Mouse (Mus musculus): ENCODE results near the gene Cyb561d2. TPM values are rescaled to one million over a fixed set of nuclear protein-coding genes. Genes with fewer than 3 reads are reported as not detected.

The Cyb561d2 gene
- polyA plus RNA-seq, 1 experiment from 2014 or later, result 14.7 TPM

DNA sequence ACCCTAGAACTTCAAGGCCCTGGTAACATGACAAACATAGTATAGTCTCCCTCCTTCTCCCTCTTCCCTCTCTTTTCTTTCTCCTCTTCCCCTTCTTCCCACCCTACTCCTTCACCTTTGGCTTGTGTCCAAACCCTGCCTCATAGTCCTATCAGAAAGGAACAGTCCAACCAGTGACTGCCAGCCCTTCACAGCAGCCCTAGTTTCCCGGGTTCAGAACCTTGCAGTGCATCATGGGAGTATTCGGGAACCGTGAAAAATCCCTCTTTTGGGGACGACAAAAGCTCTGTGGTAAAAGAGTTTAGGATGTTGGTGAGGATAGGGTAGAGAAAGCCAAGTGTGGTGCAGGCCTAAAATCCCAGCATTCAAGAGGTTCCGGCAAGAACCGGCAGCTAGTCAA is 21.7 kb downstream of the Cyb561d2 start:
- no peak overlapping the region for H3K4me3 ChIP-seq
- no peak for ATAC-seq (replicated peaks; ENCODE audit: insufficient number of reproducible peaks, insufficient read depth, low FRiP score, low read depth)
- no peak overlapping the region for H3K9ac ChIP-seq
- no peak overlapping the region for H3K27ac ChIP-seq
- H3K36me3 ChIP-seq, result no peaks in the 10 kb centered on the region
- peaks cover 10% of the 10 kb centered on the region for H3K27me3 ChIP-seq
- H3K4me2 ChIP-seq, result no peak overlapping the region
- 62% methylated on average over 6 of the region's 6 CpGs for WGBS
- H3K4me1 ChIP-seq (replicated peaks), result peaks cover 14% of the 10 kb centered on the region
- H3K9me3 ChIP-seq (replicated peaks), result no peaks in the 10 kb centered on the region

DNA sequence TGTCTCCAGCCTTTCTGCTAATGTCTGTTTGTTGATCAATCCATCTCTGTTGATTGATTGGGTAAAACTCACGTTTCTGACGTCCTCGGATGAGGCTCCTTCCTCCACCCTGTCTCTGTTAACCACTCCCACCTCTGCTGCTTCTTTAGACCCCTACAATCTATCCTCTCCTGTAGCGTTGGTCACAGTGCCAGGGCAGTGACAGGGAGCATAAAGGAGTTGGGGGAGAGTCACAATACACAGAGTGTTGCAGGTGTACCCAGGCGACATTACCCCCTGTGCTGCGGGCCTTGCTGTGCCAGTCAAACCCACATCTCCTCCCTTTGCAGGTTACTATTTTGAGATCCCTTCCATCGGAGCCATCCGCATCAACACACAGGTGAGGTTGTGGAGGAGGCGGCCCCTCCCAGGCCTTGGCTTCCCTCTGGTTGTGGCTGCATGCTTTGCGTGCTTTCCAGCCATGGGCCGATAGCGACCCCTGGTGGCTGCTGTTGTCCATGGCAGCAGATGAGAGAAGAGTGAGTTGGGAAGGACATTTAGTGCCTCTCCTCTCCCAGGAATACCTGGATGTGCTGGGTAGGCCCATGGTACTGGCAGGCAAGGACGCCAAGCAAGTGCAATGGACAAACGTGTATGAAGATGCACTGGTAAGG is 27.6 kb downstream of the Cyb561d2 start:
- no peaks in the 10 kb centered on the region for H3K36me3 ChIP-seq
- H3K9me3 ChIP-seq (replicated peaks), result no peaks in the 10 kb centered on the region
- peaks cover 11% of the 10 kb centered on the region; the same call in 1 of the 2 replicates for H3K27me3 ChIP-seq
- no peak for ATAC-seq (replicated peaks; ENCODE audit: insufficient number of reproducible peaks, insufficient read depth, low FRiP score, low read depth)
- peaks cover 6% of the 10 kb centered on the region; the same call in 1 of the 2 replicates for H3K4me1 ChIP-seq (replicated peaks)
- WGBS, result 24% methylated on average over 14 of the region's 14 CpGs
- no peak overlapping the region for H3K27ac ChIP-seq
- H3K4me3 ChIP-seq, result no peak overlapping the region
- H3K9ac ChIP-seq, result no peak overlapping the region
- no peak overlapping the region for H3K4me2 ChIP-seq

DNA sequence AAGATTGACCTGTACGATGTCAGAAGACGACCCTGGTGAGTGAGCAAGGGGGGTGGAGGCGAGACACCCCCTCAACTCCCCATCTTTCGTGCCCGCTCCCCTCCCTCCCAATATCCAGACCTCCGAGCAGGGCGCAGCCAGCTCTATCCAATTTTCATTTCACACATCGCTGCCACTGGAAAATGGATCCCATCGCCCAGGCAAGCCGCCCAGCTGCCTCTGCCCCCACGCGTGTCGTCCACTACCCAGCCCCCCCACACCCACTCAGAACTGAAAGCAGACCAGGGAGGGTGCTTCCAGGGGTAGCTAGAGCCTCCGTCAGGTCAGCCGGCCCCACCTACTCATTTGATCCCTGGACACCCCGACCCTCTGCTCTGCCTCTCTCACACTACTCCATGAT is 29.7 kb downstream of the Cyb561d2 start:
- peaks cover 12% of the 10 kb centered on the region for H3K4me1 ChIP-seq (replicated peaks)
- H3K9ac ChIP-seq, result no peak overlapping the region
- WGBS, result 81% methylated on average over 16 of the region's 16 CpGs
- ATAC-seq (replicated peaks; ENCODE audit: insufficient number of reproducible peaks, insufficient read depth, low FRiP score, low read depth), result no peak
- no peaks in the 10 kb centered on the region for H3K9me3 ChIP-seq (replicated peaks)
- H3K4me2 ChIP-seq, result no peak overlapping the region
- no peak overlapping the region for H3K27ac ChIP-seq
- peaks cover 11% of the 10 kb centered on the region; the same call in 1 of the 2 replicates for H3K27me3 ChIP-seq
- no peak overlapping the region for H3K4me3 ChIP-seq
- H3K36me3 ChIP-seq, result no peaks in the 10 kb centered on the region

DNA sequence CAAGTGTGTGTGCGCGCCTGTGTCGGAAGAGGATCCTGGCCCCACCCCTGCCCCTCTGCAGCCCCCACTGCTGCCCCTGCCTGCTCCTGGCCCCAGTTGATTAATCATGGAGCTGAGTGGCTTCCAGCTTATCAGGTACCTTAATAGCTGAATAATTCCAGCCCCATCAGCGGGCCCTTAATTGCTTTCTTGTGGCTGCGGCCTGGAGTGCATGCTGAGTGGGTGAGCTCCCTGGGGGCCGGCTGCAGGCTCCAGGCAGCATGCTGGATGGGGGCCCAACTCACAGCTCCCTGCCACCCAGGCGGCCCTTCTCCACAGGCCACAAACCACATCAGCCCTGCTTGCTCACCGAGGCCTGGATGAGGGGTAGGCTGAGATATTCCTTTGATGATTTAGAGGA is 30.6 kb downstream of the Cyb561d2 start:
- WGBS, result 45% methylated on average over 8 of the region's 8 CpGs
- H3K9me3 ChIP-seq (replicated peaks), result no peaks in the 10 kb centered on the region
- peaks cover 12% of the 10 kb centered on the region for H3K4me1 ChIP-seq (replicated peaks)
- H3K4me3 ChIP-seq, result no peak overlapping the region
- H3K27ac ChIP-seq, result no peak overlapping the region
- ATAC-seq (replicated peaks; ENCODE audit: insufficient number of reproducible peaks, insufficient read depth, low FRiP score, low read depth), result no peak
- no peak overlapping the region for H3K4me2 ChIP-seq
- no peak overlapping the region for H3K9ac ChIP-seq
- H3K36me3 ChIP-seq, result no peaks in the 10 kb centered on the region
- peaks cover 11% of the 10 kb centered on the region; the same call in 1 of the 2 replicates for H3K27me3 ChIP-seq

DNA sequence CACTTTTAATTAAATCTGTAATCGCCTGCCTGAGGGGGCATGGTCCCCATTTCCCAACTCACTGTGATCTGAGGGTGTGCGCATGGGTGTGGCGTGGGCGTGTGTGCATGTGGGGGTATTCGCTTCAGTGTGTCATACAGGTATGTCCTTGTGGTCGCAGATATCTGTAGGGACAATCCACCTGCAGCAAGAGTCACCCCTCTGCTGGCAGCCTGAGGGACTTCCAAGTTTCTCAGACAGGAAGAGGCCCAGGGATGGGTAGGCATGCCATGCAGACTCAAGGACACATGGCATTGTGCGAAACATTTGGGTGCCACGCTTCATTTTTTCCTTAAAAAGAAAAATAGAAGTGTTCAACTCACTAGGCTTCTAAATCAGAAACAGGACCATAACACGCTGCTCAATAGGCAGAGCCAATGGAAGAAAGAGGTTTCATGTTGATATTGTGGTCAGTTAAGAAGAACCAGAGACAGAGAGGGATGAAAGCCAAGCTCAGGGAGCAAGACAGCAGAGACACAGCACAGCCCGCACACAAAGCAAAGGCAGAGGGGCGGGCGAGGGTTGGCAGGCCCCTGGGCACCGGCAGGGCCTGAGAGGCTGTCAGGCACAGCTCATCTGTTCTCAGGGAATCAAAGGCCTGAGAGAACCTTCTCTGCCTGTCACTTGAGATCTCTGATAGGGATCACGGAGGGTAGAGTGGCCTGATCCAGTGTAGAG is 31.5 kb downstream of the Cyb561d2 start:
- Histone ChIP-seq H3K4me2 (no peak overlapping the region), H3K9ac (no peak overlapping the region), H3K9me3 (replicated peaks) (no peaks in the 10 kb centered on the region), H3K27ac (no peak overlapping the region), H3K4me3 (no peak overlapping the region), H3K27me3 (peaks cover 11% of the 10 kb centered on the region; the same call in 1 of the 2 replicates), H3K4me1 (replicated peaks) (peaks cover 12% of the 10 kb centered on the region), H3K36me3 (no peaks in the 10 kb centered on the region)
- WGBS, result 83% methylated on average over 14 of the region's 14 CpGs
- no peak for ATAC-seq (replicated peaks; ENCODE audit: insufficient number of reproducible peaks, insufficient read depth, low FRiP score, low read depth)

DNA sequence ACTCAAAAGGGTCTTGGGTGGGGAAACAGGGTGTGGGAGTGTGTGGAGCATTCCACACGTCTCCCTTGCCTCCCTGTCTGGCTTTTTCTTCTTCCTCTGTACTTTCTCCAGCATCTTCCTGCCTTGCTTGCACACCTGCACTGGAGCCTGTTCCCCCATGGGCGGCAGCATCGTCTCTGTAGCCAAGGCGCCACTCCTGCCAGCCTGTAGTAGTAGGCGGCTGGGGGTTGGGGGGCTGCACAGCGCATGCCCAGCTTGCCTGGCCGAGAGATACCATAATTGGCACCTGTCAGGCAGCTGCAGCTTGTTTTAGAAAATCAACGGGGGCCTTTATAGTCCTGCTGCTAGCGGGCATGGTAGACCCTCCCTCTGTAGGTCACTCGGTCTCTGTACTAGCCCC is 33.7 kb downstream of the Cyb561d2 start:
- WGBS, result 55% methylated on average over 10 of the region's 10 CpGs
- peaks cover 12% of the 10 kb centered on the region for H3K4me1 ChIP-seq (replicated peaks)
- ATAC-seq (replicated peaks; ENCODE audit: insufficient number of reproducible peaks, insufficient read depth, low FRiP score, low read depth), result no peak

DNA sequence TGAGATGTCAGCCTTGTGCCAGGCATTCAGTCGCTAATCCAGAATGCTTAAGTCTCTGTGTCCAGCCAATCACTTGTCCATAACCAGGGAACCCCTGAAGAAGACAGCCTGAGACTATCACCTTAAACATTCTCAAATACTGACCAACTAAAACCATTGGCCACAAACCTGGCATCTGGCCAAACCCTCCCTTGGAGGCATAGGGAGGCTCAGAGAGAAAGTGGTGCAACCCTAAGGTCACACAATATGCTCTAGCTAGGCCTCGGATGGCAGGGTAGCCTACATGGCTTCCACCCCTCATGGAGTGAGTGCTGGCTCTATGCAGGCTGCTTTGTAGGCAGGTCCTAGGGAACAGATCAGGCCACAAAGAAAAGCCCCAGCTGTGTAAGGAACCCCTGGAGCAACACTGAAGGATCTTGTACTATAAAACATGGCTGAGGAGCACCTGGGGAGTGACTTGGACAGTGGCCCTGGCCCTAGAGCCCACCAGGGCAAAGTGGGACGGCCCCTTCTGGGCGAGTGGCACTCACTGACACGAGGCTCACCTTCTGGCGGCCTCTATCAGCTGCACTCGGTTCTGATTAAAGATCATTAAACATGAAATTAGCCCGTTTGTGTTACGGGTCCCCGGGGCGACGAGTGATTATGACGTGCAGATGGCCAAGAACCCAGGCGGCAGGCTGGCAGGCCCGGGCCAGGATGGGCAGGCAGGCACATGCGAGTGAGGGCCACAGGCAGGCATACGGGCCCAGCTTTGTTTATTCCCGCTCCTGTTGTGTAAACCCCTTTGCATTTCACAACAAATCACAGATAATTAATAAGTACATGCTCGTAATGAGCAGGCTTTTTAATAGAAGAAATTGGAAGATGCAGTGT is 37.1 kb downstream of the Cyb561d2 start:
- ATAC-seq (replicated peaks; ENCODE audit: insufficient number of reproducible peaks, insufficient read depth, low FRiP score, low read depth), result no peak
- H3K4me1 ChIP-seq (replicated peaks), result peaks cover 16% of the 10 kb centered on the region
- 79% methylated on average over 19 of the region's 19 CpGs for WGBS

More for the DNA sequence above, 33.7 kb downstream of the Cyb561d2 start:
- Histone ChIP-seq H3K36me3 (no peaks in the 10 kb centered on the region), H3K27me3 (peaks cover 3% of the 10 kb centered on the region; the same call in 1 of the 2 replicates), H3K4me3 (no peak overlapping the region), H3K9me3 (replicated peaks) (no peaks in the 10 kb centered on the region), H3K27ac (no peak overlapping the region), H3K4me2 (no peak overlapping the region), H3K9ac (no peak overlapping the region)

DNA sequence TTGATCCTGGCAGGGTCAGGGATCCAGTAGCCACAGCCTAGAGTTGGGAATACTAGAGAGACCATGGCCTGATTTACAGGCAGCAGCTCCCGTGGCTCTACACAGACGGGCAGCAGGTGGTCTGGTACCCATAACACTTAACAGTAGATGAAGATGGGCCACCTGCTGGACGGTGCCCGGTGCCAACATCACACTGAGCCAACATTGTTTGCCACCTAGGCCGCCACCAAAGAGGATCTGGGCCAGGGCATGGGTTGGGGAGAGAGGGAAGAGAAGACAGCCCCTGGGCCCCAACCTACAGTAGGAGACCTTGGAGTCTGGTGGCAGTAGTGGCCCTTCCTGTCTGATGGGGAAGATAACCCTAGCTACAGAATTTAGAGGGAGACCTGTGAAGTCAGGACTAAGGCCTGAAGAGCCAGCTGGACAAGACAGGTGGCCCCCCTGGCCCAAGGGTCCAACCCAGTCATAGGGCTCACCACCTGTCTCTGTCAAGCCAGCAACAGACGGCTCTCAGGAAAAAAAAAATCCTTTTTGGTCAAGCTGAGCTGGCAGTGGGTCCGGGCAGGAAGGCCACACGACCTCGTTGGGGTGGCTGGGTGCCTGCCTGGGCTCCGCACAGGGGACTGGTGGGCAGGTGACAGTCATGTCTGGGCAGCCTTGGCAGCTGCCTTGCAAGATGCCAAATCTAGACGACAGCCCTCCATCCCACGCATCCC is 39.7 kb downstream of the Cyb561d2 start:
- no peak overlapping the region for H3K4me3 ChIP-seq
- 90% methylated on average over 12 of the region's 12 CpGs for WGBS
- H3K4me2 ChIP-seq, result no peak overlapping the region
- no peak for ATAC-seq (replicated peaks; ENCODE audit: insufficient number of reproducible peaks, insufficient read depth, low FRiP score, low read depth)
- H3K9me3 ChIP-seq (replicated peaks), result no peaks in the 10 kb centered on the region
- no peaks in the 10 kb centered on the region for H3K36me3 ChIP-seq
- no peak overlapping the region for H3K27ac ChIP-seq
- no peaks in the 10 kb centered on the region for H3K27me3 ChIP-seq
- H3K9ac ChIP-seq, result no peak overlapping the region
- H3K4me1 ChIP-seq (replicated peaks), result peaks cover 10% of the 10 kb centered on the region

More for the DNA sequence above, 37.1 kb downstream of the Cyb561d2 start:
- no peak overlapping the region for H3K4me2 ChIP-seq
- no peak overlapping the region for H3K27ac ChIP-seq
- H3K4me3 ChIP-seq, result no peak overlapping the region
- no peaks in the 10 kb centered on the region for H3K27me3 ChIP-seq
- H3K36me3 ChIP-seq, result no peaks in the 10 kb centered on the region
- no peak overlapping the region for H3K9ac ChIP-seq
- H3K9me3 ChIP-seq (replicated peaks), result no peaks in the 10 kb centered on the region

DNA sequence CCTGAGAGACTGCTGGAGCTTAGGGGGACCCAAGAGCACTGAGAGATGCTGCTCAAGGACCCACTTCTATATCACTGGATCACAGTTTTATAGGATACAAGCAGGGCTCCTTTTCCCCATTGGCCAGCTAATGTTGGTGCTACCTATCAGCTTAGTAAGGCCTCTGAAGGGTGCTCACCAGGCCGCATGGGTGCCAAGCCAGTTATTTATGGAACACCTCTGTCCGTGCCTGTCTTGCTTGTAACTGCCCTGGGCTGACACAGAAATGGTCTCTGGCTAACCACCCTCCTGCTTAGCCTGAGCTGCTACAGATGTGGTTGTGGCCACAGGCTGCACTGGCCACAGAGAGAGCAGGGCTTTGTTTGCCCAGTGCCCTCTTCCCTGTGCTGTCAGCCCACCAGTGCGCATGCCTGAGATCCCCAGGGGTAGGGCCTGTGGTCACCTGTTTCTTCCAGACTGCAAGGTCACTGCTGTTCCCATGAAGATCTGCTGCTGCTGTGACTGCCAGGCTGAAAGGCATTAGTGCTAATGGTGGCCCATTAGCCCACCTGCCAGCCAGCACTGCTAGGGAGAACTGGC is 41.2 kb downstream of the Cyb561d2 start:
- H3K27me3 ChIP-seq, result no peaks in the 10 kb centered on the region
- H3K9ac ChIP-seq, result no peak overlapping the region
- no peaks in the 10 kb centered on the region for H3K36me3 ChIP-seq
- H3K4me2 ChIP-seq, result no peak overlapping the region
- 58% methylated on average over 3 of the region's 3 CpGs for WGBS
- H3K4me3 ChIP-seq, result no peak overlapping the region
- H3K4me1 ChIP-seq (replicated peaks), result peaks cover 10% of the 10 kb centered on the region
- no peak overlapping the region for H3K27ac ChIP-seq
- no peaks in the 10 kb centered on the region for H3K9me3 ChIP-seq (replicated peaks)
- no peak for ATAC-seq (replicated peaks; ENCODE audit: insufficient number of reproducible peaks, insufficient read depth, low FRiP score, low read depth)

DNA sequence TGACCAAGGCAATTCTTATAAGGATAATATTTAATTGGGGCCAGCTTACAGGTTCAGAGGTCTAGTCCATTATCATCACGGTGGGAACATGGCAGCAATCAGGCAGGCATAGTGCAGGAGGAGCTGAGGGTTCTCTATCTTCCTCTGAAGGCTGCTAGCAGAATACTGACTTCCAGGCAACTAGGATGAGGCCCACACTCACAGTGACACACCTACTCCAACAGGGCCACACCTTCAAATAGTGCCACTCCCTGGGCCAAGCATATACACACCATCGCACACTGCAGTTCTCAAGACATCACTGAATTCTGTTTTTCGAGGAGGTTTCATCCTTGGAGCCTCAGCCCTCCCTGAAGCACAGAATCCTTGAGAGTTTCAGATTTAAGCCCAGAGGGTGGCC is 45.6 kb downstream of the Cyb561d2 start:
- no peak overlapping the region for H3K4me2 ChIP-seq
- no peak overlapping the region for H3K4me3 ChIP-seq
- peaks cover 10% of the 10 kb centered on the region for H3K4me1 ChIP-seq (replicated peaks)
- no peak overlapping the region for H3K27ac ChIP-seq
- 84% methylated on average over 3 of the region's 3 CpGs for WGBS
- H3K36me3 ChIP-seq, result no peaks in the 10 kb centered on the region
- H3K9ac ChIP-seq, result no peak overlapping the region
- ATAC-seq (replicated peaks; ENCODE audit: insufficient number of reproducible peaks, insufficient read depth, low FRiP score, low read depth), result no peak
- no peaks in the 10 kb centered on the region for H3K9me3 ChIP-seq (replicated peaks)
- H3K27me3 ChIP-seq, result no peaks in the 10 kb centered on the region

Data from heart, embryonic 15.5 days (tissue).